Mouse (Mus musculus) midbrain, embryonic 11.5 days (tissue): ENCODE measurements around the gene Cct8l1. TPM values are rescaled to one million over a fixed set of nuclear protein-coding genes. Genes with fewer than 3 reads are reported as not detected.

ENCODE experiments used
- ATAC-seq: fragments of 200-750 bp; cut with Nextera tagmentation; 2 replicates; pipeline ENCODE4 v1.8.0; 2017; ENCODE audit warnings: moderate TSS enrichment, moderate library complexity; ENCODE audit not compliant: low FRiP score
- DNase-seq: peaks from one replicate; pipeline ENCODE4 v3.0.0; 2015; ENCODE audit warnings: low spot score; ENCODE audit errors: missing footprints
- H3K27ac ChIP-seq: fragments of 300-500 bp; sonication (generic); 2 replicates; pipeline ENCODE4 v1.5.1; 2014; ENCODE audit warnings: low read depth, low read length
- H3K27me3 ChIP-seq: fragments of 300-500 bp; sonication (generic); 2 replicates; pipeline ENCODE4 v1.6.1; 2014; ENCODE audit warnings: mild to moderate bottlenecking, low read length, moderate library complexity, mixed read lengths; ENCODE audit not compliant: control insufficient read depth, insufficient read depth
- H3K36me3 ChIP-seq: fragments of 300-500 bp; sonication (generic); 2 replicates; pipeline ENCODE4 v1.6.1; 2014; ENCODE audit warnings: mild to moderate bottlenecking, low read length, moderate library complexity, mixed read lengths; ENCODE audit not compliant: control insufficient read depth, insufficient read depth
- H3K4me1 ChIP-seq: fragments of 300-500 bp; sonication (generic); 2 replicates; pipeline ENCODE4 v1.6.1; 2014; ENCODE audit warnings: low read length; ENCODE audit not compliant: control insufficient read depth, insufficient read depth
- H3K4me2 ChIP-seq: fragments of 300-500 bp; sonication (generic); 2 replicates; pipeline ENCODE4 v1.6.1; 2014; ENCODE audit warnings: mild to moderate bottlenecking, moderate library complexity
- H3K4me3 ChIP-seq: fragments of 300-500 bp; sonication (generic); 2 replicates; pipeline ENCODE4 v1.5.1; 2014; ENCODE audit warnings: low read depth, low read length
- H3K9ac ChIP-seq: fragments of 300-500 bp; sonication (generic); 2 replicates; pipeline ENCODE4 v1.6.1; 2014; ENCODE audit warnings: low read length
- H3K9me3 ChIP-seq: fragments of 300-500 bp; sonication (generic); 2 replicates; pipeline ENCODE4 v1.6.1; 2016; ENCODE audit warnings: low read length; ENCODE audit not compliant: control insufficient read depth
- WGBS: fragments of 180-500 bp; shearing (Covaris S2); extraction: QIAGEN DNeasy Blood & Tissue Kit; methylation state at CpG from one replicate; pipeline ENCODE4 v1.1.7; 2014; 5-methylcytosine and 5-hydroxymethylcytosine counted together
- polyA plus RNA-seq: library from polyadenylated mRNA; unstranded; fragments of >200 nt; fragmentation: Nextera tagmentation; extraction: Ambion mirVana; gene quantifications from 2 replicates; pipeline ENCODE4 v1.2.1, GENCODE M21; 2014

Gene Cct8l1
- polyA plus RNA-seq, 1 experiment from 2014 or later: not detected

DNA sequence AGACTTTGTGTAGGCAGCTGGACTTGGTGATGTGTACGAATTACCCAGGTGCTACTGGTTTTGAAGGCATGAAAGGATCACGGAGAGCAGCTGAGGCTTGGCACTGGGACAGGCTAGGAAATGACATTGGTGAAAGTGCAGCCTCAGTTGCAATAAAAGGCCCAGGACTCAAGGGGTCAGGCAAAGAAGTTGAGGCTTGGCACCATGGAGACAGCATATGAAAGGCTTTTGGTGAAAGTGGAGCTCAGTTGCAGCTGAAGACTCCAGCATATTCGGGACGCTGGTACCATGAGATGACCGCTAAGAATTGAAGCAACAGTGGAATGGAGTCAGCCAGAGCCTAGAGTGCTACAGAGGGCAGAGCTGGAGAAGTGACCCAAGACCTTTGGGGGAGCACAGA, 39.8 kb downstream of the Cct8l1 start:
- no peak for ATAC-seq
- H3K9ac ChIP-seq: no peak overlapping the region
- no peak overlapping the region for H3K4me2 ChIP-seq
- WGBS: 87% methylated on average over 5 of the region's 5 CpGs
- H3K4me1 ChIP-seq: no peaks in the 10 kb centered on the region
- H3K27ac ChIP-seq: no peak overlapping the region
- H3K36me3 ChIP-seq: no peaks in the 10 kb centered on the region
- no peak overlapping the region for H3K4me3 ChIP-seq
- no peaks in the 10 kb centered on the region for H3K9me3 ChIP-seq
- no peak for DNase-seq
- H3K27me3 ChIP-seq: no peaks in the 10 kb centered on the region

DNA sequence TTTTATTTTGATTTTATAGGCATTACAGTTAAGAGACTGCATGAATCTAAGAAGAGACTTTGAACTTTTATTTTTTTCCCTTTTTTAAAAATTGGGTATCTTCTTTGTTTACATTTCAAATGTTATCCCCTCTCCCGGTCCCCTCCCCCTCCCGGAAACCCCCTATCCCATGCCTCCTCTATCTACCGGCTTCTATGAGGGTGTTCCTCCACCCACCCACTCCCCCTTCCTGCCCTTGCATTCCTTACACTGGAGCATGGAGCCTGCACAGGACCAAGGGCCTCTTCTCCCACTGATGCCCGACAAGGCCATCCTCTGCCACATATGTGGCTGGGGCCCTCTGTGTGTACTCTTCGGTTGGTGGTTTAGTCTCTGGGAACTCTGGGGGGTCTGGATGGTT, 40.5 kb downstream of the Cct8l1 start:
- Histone ChIP-seq H3K4me2 (no peak overlapping the region), H3K9me3 (no peaks in the 10 kb centered on the region), H3K4me1 (no peaks in the 10 kb centered on the region), H3K4me3 (no peak overlapping the region), H3K27me3 (no peaks in the 10 kb centered on the region), H3K27ac (no peak overlapping the region), H3K9ac (no peak overlapping the region), H3K36me3 (no peaks in the 10 kb centered on the region)
- no peak for DNase-seq
- ATAC-seq: no peak
- 87% methylated on average over 5 of the region's 5 CpGs for WGBS

Other genes starting within 250 kb of the Cct8l1 start
- gene Kmt2c, start 17.3 kb upstream of the Cct8l1 start, polyA plus RNA-seq: 19.2 and 22.3 TPM in 2 replicates
- 9.7 and 10.2 TPM in 2 replicates for gene Xrcc2, start 189.8 kb downstream of the Cct8l1 start, polyA plus RNA-seq
- 7.4 and 7.8 TPM in 2 replicates for gene Actr3b, start 243.9 kb downstream of the Cct8l1 start, polyA plus RNA-seq